Mouse (Mus musculus) CH12.LX (cell line): ENCODE measurements around the gene Gm5426. TPM values are rescaled to one million over a fixed set of nuclear protein-coding genes. Genes with fewer than 3 reads are reported as not detected.

Source experiments
- DNase-seq: peaks from one replicate; pipeline ENCODE4 v3.0.0-alpha.2; 2013; ENCODE audit errors: extremely low read depth
- H3K27ac ChIP-seq: 2 replicates; pipeline ENCODE4 v1.5.1; 2012; ENCODE audit warnings: low read depth, mild to moderate bottlenecking, control low read depth, moderate library complexity; ENCODE audit not compliant: insufficient read depth
- H3K27me3 ChIP-seq: replicated peaks from 2 replicates; pipeline ENCODE3; 2012; ENCODE audit warnings: inconsistent platforms
- H3K36me3 ChIP-seq, 2 experiments: replicated peaks in 1 of 2; 2 replicates each; pipeline versions ENCODE3 to v1.6.1; 2012; ENCODE audit warnings: inconsistent platforms in 1 of 2, low read length in 1 of 2, mild to moderate bottlenecking in 1 of 2, mixed read lengths in 1 of 2, moderate library complexity in 1 of 2; ENCODE audit not compliant: control insufficient read depth in 1 of 2, insufficient read depth in 1 of 2
- H3K4me1 ChIP-seq, 2 experiments: 2 replicates each; pipeline ENCODE4 v1.6.1; 2012; ENCODE audit warnings: inconsistent platforms in 1 of 2, moderate library complexity in 1 of 2; ENCODE audit not compliant: insufficient read depth in 2 of 2, control insufficient read depth in 1 of 2
- H3K4me2 ChIP-seq: 2 replicates; pipeline ENCODE4 v1.6.1; 2012; ENCODE audit warnings: low read depth, mild to moderate bottlenecking, control low read depth; ENCODE audit not compliant: poor library complexity, insufficient read depth, severe bottlenecking
- H3K4me3 ChIP-seq, 3 experiments: fragments of 150-350 bp in 1 of 3; sonication (generic) in 1 of 3; replicated peaks in 1 of 3; 2 replicates each; pipeline versions ENCODE3 to v1.5.1; 2011 to 2012; ENCODE audit warnings: low read depth in 2 of 3, low read length in 2 of 3, mild to moderate bottlenecking in 2 of 3, moderate library complexity in 2 of 3, control low read depth in 1 of 3, improper control_type of control experiment in 1 of 3, inconsistent platforms in 1 of 3, mixed read lengths in 1 of 3; ENCODE audit not compliant: poor library complexity in 1 of 3
- H3K79me2 ChIP-seq: replicated peaks from 2 replicates; pipeline ENCODE4 v1.6.1; 2012; ENCODE audit warnings: mild to moderate bottlenecking, moderate library complexity; ENCODE audit not compliant: control insufficient read depth, poor library complexity, insufficient read depth, severe bottlenecking; ENCODE audit errors: extremely low read depth
- H3K9ac ChIP-seq: 2 replicates; pipeline ENCODE4 v1.6.1; 2012; ENCODE audit warnings: low read depth, mild to moderate bottlenecking, control low read depth, moderate library complexity; ENCODE audit not compliant: insufficient read depth
- H3K9me3 ChIP-seq: replicated peaks from 2 replicates; pipeline ENCODE3; 2012; ENCODE audit warnings: low read length, inconsistent platforms, mixed read lengths
- EP300 ChIP-seq: IDR thresholded peaks from 2 replicates; pipeline ENCODE4 v1.6.1; 2011; ENCODE audit warnings: low read length, improper control_type of control experiment
- IRF4 ChIP-seq: IDR thresholded peaks from 2 replicates; pipeline ENCODE4 v1.6.1; 2014; ENCODE audit warnings: low read depth, mild to moderate bottlenecking, inconsistent platforms, low read length, improper control_type of control experiment
- JUND ChIP-seq: conservative IDR thresholded peaks from 2 replicates; pipeline ENCODE4 v1.6.1; 2011; ENCODE audit warnings: low read depth, low read length, improper control_type of control experiment
- PAX5 ChIP-seq: IDR thresholded peaks from 2 replicates; pipeline ENCODE4 v1.6.1; 2012; ENCODE audit warnings: low read length, inconsistent platforms, mixed read lengths
- POLR2A ChIP-seq: IDR thresholded peaks from 2 replicates; pipeline ENCODE4 v1.6.1; 2011; ENCODE audit warnings: low read depth, mild to moderate bottlenecking, improper control_type of control experiment, low read length
- POLR2AphosphoS2 ChIP-seq: IDR thresholded peaks from 2 replicates; pipeline ENCODE4 v1.6.1; 2011; ENCODE audit warnings: low read depth, low read length, improper control_type of control experiment
- SMC3 ChIP-seq: IDR thresholded peaks from 2 replicates; pipeline ENCODE4 v1.6.1; 2011; ENCODE audit warnings: low read depth, low read length, improper control_type of control experiment
- TBP ChIP-seq: conservative IDR thresholded peaks from 2 replicates; pipeline ENCODE4 v1.6.1; 2011; ENCODE audit warnings: low read depth, low read length, improper control_type of control experiment
- USF1 ChIP-seq: IDR thresholded peaks from 2 replicates; pipeline ENCODE4 v1.6.1; 2014; ENCODE audit warnings: low read depth, mild to moderate bottlenecking, inconsistent platforms, low read length, improper control_type of control experiment
- ZKSCAN1 ChIP-seq: IDR thresholded peaks from 2 replicates; pipeline ENCODE4 v1.6.1; 2012; ENCODE audit warnings: low read depth, inconsistent platforms, low read length, improper control_type of control experiment, borderline replicate concordance
- ZMIZ1 ChIP-seq: IDR thresholded peaks from 2 replicates; pipeline ENCODE4 v1.6.1; 2012; ENCODE audit warnings: low read depth, mild to moderate bottlenecking, inconsistent platforms, low read length, improper control_type of control experiment
- dilution Hi-C: fragments of 300-500 bp; cut with MboI; formaldehyde crosslinking; loops from 2 replicates; pipeline ENCODE4 v1.14.3; 2020; ENCODE audit warnings: low sequenced_read_pairs; ENCODE audit not compliant: extremely low pct_unique_long_range_greater_than_20kb, extremely low pct_ligation_motif_present
- in situ Hi-C: fragments of 300-500 bp; cut with MboI; formaldehyde crosslinking; loops from 3 replicates; pipeline ENCODE4 v1.14.3; 2019; ENCODE audit warnings: low sequenced_read_pairs, low pct_ligation_motif_present, low pct_unique_long_range_greater_than_20kb, mixed read lengths
- polyA plus RNA-seq: library from polyadenylated mRNA; unstranded; fragments of >175 nt; gene quantifications from 2 replicates; pipeline ENCODE4 v1.2.1, GENCODE M21; 2012; ENCODE audit warnings: low read depth; ENCODE audit not compliant: insufficient read length
- total RNA-seq, 2 experiments: library from RNA; depleted of rRNA; stranded (reverse); fragments of 300-350 nt in 1 of 2; fragments of >200 nt in 1 of 2; gene quantifications; 2 replicates each; pipeline ENCODE4 v1.2.3; 2012 to 2014

Gm5426 gene
- total and polyA plus RNA-seq, 3 experiments, result not detected

GRCm38 (mm10) chr10:96176916-96177315, 40.5 kb downstream of the Gm5426 start:
- in situ Hi-C loops (no loop called here), dilution Hi-C loops (no loop called here)
- Histone ChIP-seq H3K9ac (no peak overlapping the region), H3K9me3 (no peaks in the 10 kb centered on the region), H3K36me3 (no peaks in the 10 kb centered on the region), H3K4me2 (no peak overlapping the region), H3K79me2 (no peaks in the 10 kb centered on the region)
- no peak for DNase-seq
- TF ChIP-seq ZKSCAN1 (no peak), EP300 (no peak), TBP (no peak), ZMIZ1 (no peak), USF1 (no peak), POLR2AphosphoS2 (no peak), IRF4 (no peak), PAX5 (no peak)
- TF ChIP-seq, all 38 proteins: peak for 0
- Histone ChIP-seq H3K27me3 (no peaks in the 10 kb centered on the region), H3K27ac (no peak overlapping the region), H3K4me1 (peaks cover 9 to 12% of the 10 kb centered on the region in 2 experiments), H3K4me3 (no peak overlapping the region)

- dilution Hi-C loops (no loop called here), in situ Hi-C loops (no loop called here)
- DNase-seq, result no peak
- Histone ChIP-seq H3K9ac (no peak overlapping the region), H3K4me2 (no peak overlapping the region), H3K36me3 (no peaks in the 10 kb centered on the region), H3K4me3 (no peak overlapping the region), H3K27ac (no peak overlapping the region), H3K9me3 (peaks cover 2% of the 10 kb centered on the region), H3K27me3 (no peaks in the 10 kb centered on the region), H3K4me1 (peaks cover 9 to 15% of the 10 kb centered on the region in 2 experiments), H3K79me2 (no peaks in the 10 kb centered on the region)
- TF ChIP-seq EP300, result no peak
- no peak for TF ChIP-seq JUND
- TF ChIP-seq POLR2A, result no peak
These were observed 44.4 kb downstream of the Gm5426 start for GRCm38 (mm10) chr10:96180554-96181397.

DNA sequence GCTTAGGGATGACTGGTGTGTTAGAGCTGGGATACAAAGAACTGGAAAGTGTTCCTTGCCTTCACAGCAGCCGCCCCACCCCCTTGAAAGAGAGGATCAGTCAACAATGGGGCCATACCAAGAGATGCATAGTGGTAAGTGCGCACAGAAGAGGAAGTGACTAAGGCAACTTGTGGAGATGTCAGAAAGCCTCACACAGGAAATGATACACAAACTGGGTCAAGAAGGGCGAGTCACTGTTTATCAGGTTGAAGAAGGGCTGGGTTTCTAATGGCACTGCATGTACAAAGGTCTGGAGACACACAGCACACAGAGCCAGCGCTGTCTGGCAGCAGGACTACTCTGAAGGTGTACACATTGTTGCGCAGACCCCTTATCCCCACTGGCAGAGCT, 45.0 kb downstream of the Gm5426 start:
- Histone ChIP-seq H3K9me3 (peaks cover 2% of the 10 kb centered on the region), H3K9ac (no peak overlapping the region), H3K4me3 (no peak overlapping the region), H3K79me2 (no peaks in the 10 kb centered on the region), H3K27ac (no peak overlapping the region), H3K4me1 (peaks cover 8 to 14% of the 10 kb centered on the region in 2 experiments), H3K36me3 (no peaks in the 10 kb centered on the region), H3K27me3 (no peaks in the 10 kb centered on the region), H3K4me2 (no peak overlapping the region)
- peak; percentile 23 for DNase-seq
- dilution Hi-C loops (no loop called here), in situ Hi-C loops (no loop called here)
- no peak for TF ChIP-seq SMC3
